Mouse (Mus musculus) neural tube, embryonic 14.5 days (tissue): ENCODE data around the gene Atp13a4. TPM values are rescaled to one million over a fixed set of nuclear protein-coding genes. Genes with fewer than 3 reads are reported as not detected.
A peak's percentile ranks its signal among the peaks of the same experiment; 100 is the strongest.

ENCODE experiments used
- ATAC-seq: fragments of 200-750 bp; cut with Nextera tagmentation; 2 replicates; pipeline ENCODE4 v1.8.0; 2017; ENCODE audit warnings: low read depth, mild to moderate bottlenecking, moderate TSS enrichment, moderate library complexity
- H3K27ac ChIP-seq: fragments of 300-500 bp; sonication (generic); 2 replicates; pipeline ENCODE4 v1.5.1; 2014; ENCODE audit warnings: low read depth, mild to moderate bottlenecking, control low read depth, low read length, moderate library complexity, mixed read lengths
- H3K27me3 ChIP-seq: fragments of 300-500 bp; sonication (generic); 2 replicates; pipeline ENCODE4 v1.6.1; 2014; ENCODE audit warnings: low read length; ENCODE audit not compliant: control insufficient read depth, insufficient read depth
- H3K36me3 ChIP-seq: fragments of 300-500 bp; sonication (generic); 2 replicates; pipeline ENCODE4 v1.6.1; 2014; ENCODE audit warnings: low read length, mixed read lengths; ENCODE audit not compliant: control insufficient read depth, insufficient read depth
- H3K4me1 ChIP-seq: fragments of 300-500 bp; sonication (generic); 2 replicates; pipeline ENCODE4 v1.6.1; 2014; ENCODE audit warnings: low read length; ENCODE audit not compliant: control insufficient read depth, insufficient read depth
- H3K4me2 ChIP-seq: fragments of 300-500 bp; sonication (generic); 2 replicates; pipeline ENCODE4 v1.6.1; 2014; ENCODE audit warnings: mild to moderate bottlenecking, low read depth, low read length, control low read depth
- H3K4me3 ChIP-seq: fragments of 300-500 bp; sonication (generic); 2 replicates; pipeline ENCODE4 v1.5.1; 2014; ENCODE audit warnings: low read depth, low read length, control low read depth, mixed read lengths
- H3K9ac ChIP-seq: fragments of 300-500 bp; sonication (generic); replicated peaks from 2 replicates; pipeline ENCODE4 v1.6.1; 2014; ENCODE audit warnings: low read depth, mild to moderate bottlenecking, control low read depth, low read length, mixed read lengths
- H3K9me3 ChIP-seq: fragments of 300-500 bp; sonication (generic); 2 replicates; pipeline ENCODE4 v1.6.1; 2016; ENCODE audit warnings: low read length; ENCODE audit not compliant: control insufficient read depth
- WGBS: fragments of 180-500 bp; shearing (Covaris S2); extraction: QIAGEN DNeasy Blood & Tissue Kit; methylation state at CpG from one replicate; pipeline ENCODE4 v1.1.7; 2014; 5-methylcytosine and 5-hydroxymethylcytosine counted together
- polyA plus RNA-seq: library from polyadenylated mRNA; unstranded; fragments of >200 nt; fragmentation: Nextera tagmentation; extraction: Ambion mirVana; gene quantifications from 2 replicates; pipeline ENCODE4 v1.2.1, GENCODE M21; 2014

The Atp13a4 gene
- polyA plus RNA-seq, 1 experiment from 2014 or later = 0.44 TPM

GRCm38 (mm10) chr16:29451706-29452105 is 93.0 kb downstream of the Atp13a4 start:
- Histone ChIP-seq H3K4me1 (no peaks in the 10 kb centered on the region), H3K4me2 (no peak overlapping the region), H3K27me3 (no peaks in the 10 kb centered on the region), H3K27ac (no peak overlapping the region), H3K9ac (no peak overlapping the region), H3K36me3 (no peaks in the 10 kb centered on the region), H3K4me3 (no peak overlapping the region), H3K9me3 (no peaks in the 10 kb centered on the region)
- WGBS = 58% methylated on average over 3 of the region's 3 CpGs
- ATAC-seq = no peak

DNA sequence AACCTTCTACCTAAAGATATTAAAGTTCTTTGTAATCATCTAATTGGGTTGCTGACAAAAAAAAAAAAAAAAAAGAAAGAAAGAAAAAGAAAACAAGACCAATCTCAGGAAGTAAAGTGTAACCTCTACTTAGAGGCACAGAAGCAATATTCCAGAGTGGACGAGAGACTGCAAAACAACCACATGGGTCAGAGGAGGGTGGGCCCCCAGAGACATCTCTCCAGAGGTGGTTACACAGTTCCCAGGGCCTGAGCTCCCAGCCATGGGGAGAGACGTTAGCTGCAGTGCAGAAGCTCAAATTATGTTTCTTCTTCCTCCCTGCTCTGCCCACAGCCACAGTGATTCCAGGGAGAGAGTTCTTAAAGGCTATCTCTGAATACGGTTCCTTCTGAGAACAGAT is 102.5 kb downstream of the Atp13a4 start:
- WGBS = 77% methylated on average over 3 of the region's 3 CpGs
- Histone ChIP-seq H3K27me3 (no peaks in the 10 kb centered on the region), H3K4me3 (no peak overlapping the region), H3K4me2 (no peak overlapping the region), H3K36me3 (no peaks in the 10 kb centered on the region), H3K4me1 (no peaks in the 10 kb centered on the region), H3K9ac (no peak overlapping the region), H3K9me3 (no peaks in the 10 kb centered on the region), H3K27ac (no peak overlapping the region)
- no peak for ATAC-seq

GRCm38 (mm10) chr16:29441405-29441985 is 103.2 kb downstream of the Atp13a4 start:
- no peak for ATAC-seq
- no peak overlapping the region for H3K4me2 ChIP-seq
- no peaks in the 10 kb centered on the region for H3K27me3 ChIP-seq
- H3K4me1 ChIP-seq = no peaks in the 10 kb centered on the region
- H3K9ac ChIP-seq = no peak overlapping the region
- H3K9me3 ChIP-seq = no peaks in the 10 kb centered on the region
- no peaks in the 10 kb centered on the region for H3K36me3 ChIP-seq
- H3K27ac ChIP-seq = no peak overlapping the region
- 58% methylated on average over 10 of the region's 10 CpGs for WGBS
- H3K4me3 ChIP-seq = no peak overlapping the region

DNA sequence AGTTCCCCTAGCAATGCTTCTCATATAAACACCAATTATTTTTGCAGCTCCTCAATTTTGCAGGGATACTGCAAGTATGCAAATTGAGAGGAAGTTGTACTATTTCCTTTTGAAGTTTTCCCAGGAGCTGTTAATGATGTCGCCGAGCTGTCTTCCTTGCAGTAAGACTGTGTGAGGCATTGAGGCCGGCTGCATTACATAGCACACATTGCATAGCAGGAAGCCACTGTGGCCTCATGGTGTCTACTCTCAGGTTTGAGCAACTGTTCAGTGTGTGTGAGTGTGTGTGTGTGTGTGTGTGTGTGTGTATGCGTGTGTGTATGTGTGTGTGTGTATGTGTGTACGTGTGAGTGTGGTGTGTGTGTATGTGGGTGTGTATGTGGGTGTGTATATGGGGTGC is 106.6 kb downstream of the Atp13a4 start:
- ATAC-seq = no peak

DNA sequence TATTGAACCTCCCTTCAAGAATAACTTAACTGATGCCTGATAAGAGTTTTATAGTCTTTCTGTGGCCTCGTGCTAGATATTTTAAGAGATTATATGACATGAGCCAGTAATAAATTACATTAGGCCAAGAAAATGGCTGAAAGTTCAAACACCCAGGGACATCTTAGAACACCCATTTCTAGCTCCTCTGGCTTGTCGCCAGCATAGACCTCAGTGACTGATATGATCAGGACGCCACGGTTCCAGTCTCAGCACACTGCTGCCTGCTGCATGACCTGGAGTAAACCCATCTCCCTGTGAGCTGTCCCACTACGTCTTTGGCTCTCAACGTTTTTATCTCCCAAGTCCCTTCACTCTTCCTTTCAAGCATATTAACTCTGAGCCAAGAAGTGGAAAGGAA is 108.9 kb downstream of the Atp13a4 start:
- Histone ChIP-seq H3K4me1 (no peaks in the 10 kb centered on the region), H3K9me3 (no peaks in the 10 kb centered on the region), H3K27ac (no peak overlapping the region), H3K27me3 (no peaks in the 10 kb centered on the region), H3K9ac (no peak overlapping the region), H3K4me2 (no peak overlapping the region), H3K36me3 (no peaks in the 10 kb centered on the region), H3K4me3 (no peak overlapping the region)
- ATAC-seq = no peak
- WGBS = 73% methylated on average over 6 of the region's 6 CpGs

More for the DNA sequence above, 106.6 kb downstream of the Atp13a4 start:
- H3K9ac ChIP-seq = no peak overlapping the region
- no peaks in the 10 kb centered on the region for H3K27me3 ChIP-seq
- H3K36me3 ChIP-seq = no peaks in the 10 kb centered on the region
- no peak overlapping the region for H3K4me2 ChIP-seq
- H3K27ac ChIP-seq = no peak overlapping the region
- H3K4me1 ChIP-seq = no peaks in the 10 kb centered on the region
- H3K4me3 ChIP-seq = no peak overlapping the region
- WGBS = 82% methylated on average over 5 of the region's 5 CpGs
- no peaks in the 10 kb centered on the region for H3K9me3 ChIP-seq

DNA sequence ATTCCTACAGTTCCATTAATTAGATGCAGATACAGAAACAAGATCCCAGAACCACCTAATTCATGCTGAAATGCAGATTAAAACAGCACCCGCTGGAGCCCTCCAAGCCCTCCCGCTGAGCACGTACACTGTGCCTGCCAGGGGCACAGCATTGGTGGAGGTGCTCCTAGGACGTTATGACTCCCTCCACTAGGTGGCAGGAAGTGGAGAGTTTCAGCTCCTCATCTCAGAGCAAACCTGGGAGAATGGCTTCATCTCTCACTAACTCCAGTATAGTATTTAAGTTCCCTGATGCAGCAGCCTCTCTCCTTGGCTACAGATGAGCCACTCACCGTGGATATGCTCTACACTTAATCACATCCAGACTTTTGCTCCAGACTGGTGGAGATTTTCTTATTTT is 110.0 kb downstream of the Atp13a4 start:
- WGBS = 26% methylated on average over 5 of the region's 5 CpGs
- Histone ChIP-seq H3K27ac (no peak overlapping the region), H3K27me3 (no peaks in the 10 kb centered on the region), H3K4me1 (no peaks in the 10 kb centered on the region), H3K4me2 (no peak overlapping the region), H3K9ac (no peak overlapping the region), H3K4me3 (no peak overlapping the region), H3K36me3 (no peaks in the 10 kb centered on the region), H3K9me3 (no peaks in the 10 kb centered on the region)
- ATAC-seq = peak; percentile 77; the same call in 1 of the 2 replicates

GRCm38 (mm10) chr16:29414822-29415221 is 129.8 kb downstream of the Atp13a4 start:
- H3K4me1 ChIP-seq = no peaks in the 10 kb centered on the region
- H3K4me3 ChIP-seq = no peak overlapping the region
- no peaks in the 10 kb centered on the region for H3K9me3 ChIP-seq
- H3K9ac ChIP-seq = no peak overlapping the region
- 90% methylated on average over 6 of the region's 6 CpGs for WGBS
- ATAC-seq = no peak
- H3K4me2 ChIP-seq = no peak overlapping the region
- H3K27me3 ChIP-seq = no peaks in the 10 kb centered on the region
- H3K36me3 ChIP-seq = no peaks in the 10 kb centered on the region
- no peak overlapping the region for H3K27ac ChIP-seq

- H3K27me3 ChIP-seq = no peaks in the 10 kb centered on the region
- H3K9ac ChIP-seq = no peak overlapping the region
- H3K4me3 ChIP-seq = no peak overlapping the region
- ATAC-seq = no peak
- H3K4me1 ChIP-seq = no peaks in the 10 kb centered on the region
- H3K9me3 ChIP-seq = no peaks in the 10 kb centered on the region
- H3K27ac ChIP-seq = no peak overlapping the region
- WGBS = 93% methylated on average over 10 of the region's 10 CpGs
- H3K36me3 ChIP-seq = no peaks in the 10 kb centered on the region
- H3K4me2 ChIP-seq = no peak overlapping the region
These were observed 137.3 kb downstream of the Atp13a4 start for GRCm38 (mm10) chr16:29407319-29407718.

- WGBS = 98% methylated on average over 2 of the region's 2 CpGs
- H3K9ac ChIP-seq = no peak overlapping the region
- ATAC-seq = no peak
These were observed 145.6 kb downstream of the Atp13a4 start for GRCm38 (mm10) chr16:29399079-29399478.

More at GRCm38 (mm10) chr16:29399079-29399478, 145.6 kb downstream of the Atp13a4 start:
- H3K4me2 ChIP-seq = no peak overlapping the region
- H3K9me3 ChIP-seq = no peaks in the 10 kb centered on the region
- no peaks in the 10 kb centered on the region for H3K4me1 ChIP-seq
- no peaks in the 10 kb centered on the region for H3K36me3 ChIP-seq
- no peak overlapping the region for H3K4me3 ChIP-seq
- no peaks in the 10 kb centered on the region for H3K27me3 ChIP-seq
- no peak overlapping the region for H3K27ac ChIP-seq
